8 mouse cellular contexts compared by ENCODE assay signal in the genomic region with DNA sequence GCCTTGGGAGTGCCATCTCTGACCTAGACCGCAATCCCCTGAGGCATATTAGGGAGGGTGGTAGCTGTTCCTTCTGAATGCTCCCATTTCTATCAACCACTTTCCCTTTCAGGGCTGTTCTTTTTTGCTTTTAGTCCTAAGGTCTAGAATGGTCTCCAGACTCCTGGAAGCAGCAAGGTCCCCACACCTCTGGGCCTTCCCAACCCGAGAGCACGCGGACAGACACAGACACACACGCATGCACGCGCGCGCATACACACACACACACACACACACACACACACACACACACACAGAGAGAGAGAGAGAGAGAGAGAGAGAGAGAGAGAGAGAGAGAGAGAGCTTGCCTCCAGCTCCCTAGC. TPM values are rescaled to one million over a fixed set of nuclear protein-coding genes. Genes with fewer than 3 reads are reported as not detected.
DNase-seq lines count a peak whose midpoint lies in the region; ATAC-seq and TF ChIP-seq lines count a peak whose summit lies in the region.

No protein-coding gene starts in this region.

- no peak for ATAC-seq in heart, postnatal 0 days (ENCODE audit: insufficient read depth, low read depth)
- ATAC-seq in hindbrain, embryonic 15.5 days (ENCODE audit: low FRiP score, low read depth), result peak; percentile 49
- peak; percentile 55; the same call in 1 of the 2 replicates for ATAC-seq in midbrain, embryonic 13.5 days

- TF ChIP-seq POLR2A in heart, adult 2 months (IDR thresholded peaks at IDR 0.05; ENCODE audit: insufficient read depth, low read depth, low read length), result no peak

- no peak for DNase-seq in heart, postnatal 0 days (ENCODE audit: low spot score)
- no peak for DNase-seq in heart, adult 2 months
- no peak for DNase-seq in embryonic facial prominence, embryonic 10.5 days (ENCODE audit: low spot score)
- no peak for DNase-seq in adrenal gland, postnatal 14 days
- DNase-seq in cerebellum, adult 11-12 months, result no peak
- DNase-seq in ovary, postnatal 14 days (ENCODE audit: low spot score), result no peak

- intact Hi-C loops in heart, adult 2 months (cut with DNase I), result loop anchor here (10.0 kb wide), 1 partner anchor 68 kb away; no protein-coding TSS in a partner anchor

- peak overlapping the region; percentile 90 for H3K4me2 ChIP-seq in heart, postnatal 0 days (ENCODE audit: low read depth, low read length)
- peak overlapping the region; percentile 63 for H3K4me2 ChIP-seq in hindbrain, embryonic 15.5 days
- H3K4me2 ChIP-seq in midbrain, embryonic 13.5 days (replicated peaks), result peak overlapping the region; percentile 69

- TF ChIP-seq EP300 in heart, postnatal 0 days (IDR thresholded peaks at IDR 0.05; ENCODE audit: low read depth), result no peak
- TF ChIP-seq EP300 in heart, adult 2 months (IDR thresholded peaks at IDR 0.05; ENCODE audit: insufficient read depth, low read depth, low read length), result no peak

- 0 out of 2 replicates have a peak overlapping the region, but pooled peaks have one; percentile 46 for H3K9ac ChIP-seq in heart, postnatal 0 days (replicated peaks; ENCODE audit: low read depth, low read length)
- H3K9ac ChIP-seq in heart, adult 2 months (ENCODE audit: low read depth, low read length), result no peak overlapping the region
- no peak overlapping the region; the same call in 1 of the 2 replicates for H3K9ac ChIP-seq in hindbrain, embryonic 15.5 days
- no peak overlapping the region; the same call in 1 of the 2 replicates for H3K9ac ChIP-seq in midbrain, embryonic 13.5 days (replicated peaks)

- no peaks in the 10 kb centered on the region for H3K9me3 ChIP-seq in heart, postnatal 0 days (replicated peaks; ENCODE audit: control insufficient read depth, low read length)
- H3K9me3 ChIP-seq in embryonic facial prominence, embryonic 10.5 days, result no peaks in the 10 kb centered on the region
- H3K9me3 ChIP-seq in hindbrain, embryonic 15.5 days, result no peaks in the 10 kb centered on the region
- H3K9me3 ChIP-seq in midbrain, embryonic 13.5 days, result no peaks in the 10 kb centered on the region

- no peak overlapping the region for H3K27ac ChIP-seq in heart, postnatal 0 days (ENCODE audit: low read depth)
- H3K27ac ChIP-seq in heart, adult 2 months, result no peak overlapping the region
- no peak overlapping the region for H3K27ac ChIP-seq in embryonic facial prominence, embryonic 10.5 days (replicated peaks)
- H3K27ac ChIP-seq in hindbrain, embryonic 15.5 days (replicated peaks), result peak overlapping the region; percentile 87
- no peak overlapping the region for H3K27ac ChIP-seq in midbrain, embryonic 13.5 days

- H3K36me3 ChIP-seq in heart, postnatal 0 days (replicated peaks; ENCODE audit: control insufficient read depth, insufficient read depth, low read length), result no peaks in the 10 kb centered on the region
- no peaks in the 10 kb centered on the region for H3K36me3 ChIP-seq in heart, adult 2 months (ENCODE audit: control insufficient read depth, insufficient read depth, low read length)
- H3K36me3 ChIP-seq in embryonic facial prominence, embryonic 10.5 days (replicated peaks), result no peaks in the 10 kb centered on the region
- no peaks in the 10 kb centered on the region for H3K36me3 ChIP-seq in hindbrain, embryonic 15.5 days
- H3K36me3 ChIP-seq in midbrain, embryonic 13.5 days, result no peaks in the 10 kb centered on the region

- H3K4me1 ChIP-seq in heart, postnatal 0 days (ENCODE audit: control insufficient read depth, insufficient read depth), result no peaks in the 10 kb centered on the region
- H3K4me1 ChIP-seq in heart, adult 2 months (ENCODE audit: control insufficient read depth, insufficient read depth, low read length), result peaks cover 2% of the 10 kb centered on the region
- 0 out of 2 replicates have a peak, but pooled peaks cover 3% of the 10 kb centered on the region for H3K4me1 ChIP-seq in embryonic facial prominence, embryonic 10.5 days
- H3K4me1 ChIP-seq in hindbrain, embryonic 15.5 days (replicated peaks), result peaks cover 25% of the 10 kb centered on the region
- H3K4me1 ChIP-seq in midbrain, embryonic 13.5 days (replicated peaks), result peaks cover 6% of the 10 kb centered on the region

- no peak for TF ChIP-seq CTCF in heart, postnatal 0 days (IDR thresholded peaks at IDR 0.05; ENCODE audit: low read depth)
- no peak for TF ChIP-seq CTCF in heart, adult 2 months (IDR thresholded peaks at IDR 0.05)

- peak overlapping the region; percentile 61 for H3K4me3 ChIP-seq in heart, postnatal 0 days (ENCODE audit: low read depth, low read length)
- no peak overlapping the region for H3K4me3 ChIP-seq in heart, adult 2 months
- H3K4me3 ChIP-seq in embryonic facial prominence, embryonic 10.5 days, result peak overlapping the region; percentile 67
- peak overlapping the region; percentile 64 for H3K4me3 ChIP-seq in hindbrain, embryonic 15.5 days
- H3K4me3 ChIP-seq in midbrain, embryonic 13.5 days (replicated peaks), result peak overlapping the region; percentile 60

- H3K27me3 ChIP-seq in heart, postnatal 0 days (ENCODE audit: control insufficient read depth, insufficient read depth, low read length), result 0 out of 2 replicates have a peak, but pooled peaks cover 11% of the 10 kb centered on the region
- no peaks in the 10 kb centered on the region for H3K27me3 ChIP-seq in heart, adult 2 months (ENCODE audit: control insufficient read depth, insufficient read depth, low read length)
- H3K27me3 ChIP-seq in embryonic facial prominence, embryonic 10.5 days (replicated peaks; ENCODE audit: low read depth, poor library complexity, severe bottlenecking), result peaks cover 82% of the 10 kb centered on the region
- peaks cover 9% of the 10 kb centered on the region; the same call in 1 of the 2 replicates for H3K27me3 ChIP-seq in hindbrain, embryonic 15.5 days
- H3K27me3 ChIP-seq in midbrain, embryonic 13.5 days, result peaks cover 71% of the 10 kb centered on the region

- no peaks in the 10 kb centered on the region for H3K79me2 ChIP-seq in heart, adult 2 months (replicated peaks; ENCODE audit: control insufficient read depth, insufficient read depth, low read length)

- 43% methylated on average over 4 of the region's 9 CpGs for WGBS in heart, postnatal 0 days
- WGBS in heart, adult 2 months, result 43% methylated on average over 9 of the region's 9 CpGs
- WGBS in embryonic facial prominence, embryonic 10.5 days, result 21% methylated on average over 8 of the region's 9 CpGs
- 53% methylated on average over 2 of the region's 9 CpGs for WGBS in hindbrain, embryonic 15.5 days
- 32% methylated on average over 9 of the region's 9 CpGs for WGBS in midbrain, embryonic 13.5 days

RNA-seq across cellular contexts. Expression of a gene that starts 0.4 kb away (rescaled TPM):
- total RNA-seq in heart, postnatal 0 days (2014; rRNA removed; ENCODE audit: low replicate concordance), result 0.46 and 3.8 TPM in 2 replicates
- 2.2 and 2.9 TPM in 2 replicates for polyA plus RNA-seq in heart, postnatal 0 days (2015; fragmentation: Nextera tagmentation; extraction: Ambion mirVana)
- total RNA-seq in heart, adult 2 months (2021), result 10 to 100 TPM; 37.5 to 48.3 TPM
- 40.3 and 42.1 TPM in 2 replicates for polyA plus RNA-seq in heart, adult 2 months (2012; rRNA removed)
- polyA plus RNA-seq in embryonic facial prominence, embryonic 10.5 days (2016; fragmentation: Nextera tagmentation; extraction: Ambion mirVana), result 1.6 and 2.3 TPM in 2 replicates
- 16.1 and 22.0 TPM in 2 replicates for polyA plus RNA-seq in hindbrain, embryonic 15.5 days (2015; fragmentation: Nextera tagmentation; extraction: Ambion mirVana)
- polyA plus RNA-seq in midbrain, embryonic 13.5 days (2015; fragmentation: Nextera tagmentation; extraction: Ambion mirVana), result 11.0 and 12.0 TPM in 2 replicates
- total RNA-seq in adrenal gland, postnatal 14 days (2021), result 17.0 and 17.6 TPM in 2 replicates
